Mouse (Mus musculus): ENCODE measurements around the gene Ccdc42.

DNA sequence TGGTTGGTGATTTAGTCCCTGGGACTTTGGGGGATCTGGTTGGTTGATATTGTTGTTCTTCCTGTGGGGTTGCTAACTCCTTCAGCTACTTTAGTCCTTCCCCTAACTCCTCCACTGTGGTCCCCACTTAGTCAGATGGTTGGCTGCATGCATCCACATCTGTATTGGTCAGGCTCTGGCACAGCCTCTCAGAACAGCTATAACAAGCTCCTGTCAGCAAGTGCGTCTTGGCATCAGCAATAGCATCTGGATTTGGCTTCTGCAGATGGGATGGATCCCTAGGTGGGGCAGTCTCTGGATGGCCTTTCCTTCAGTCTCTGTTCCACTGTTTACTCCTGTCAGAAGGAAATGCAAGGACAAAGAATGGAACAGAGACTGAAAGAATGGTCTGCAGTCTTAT lies 9.7 kb upstream of the Ccdc42 start:
- TF ChIP-seq MAFK (IDR thresholded peaks at IDR 0.05; ENCODE audit: borderline replicate concordance, low read depth, low read length), result no peak
- no peak for TF ChIP-seq RCOR1 (IDR thresholded peaks at IDR 0.05; ENCODE audit: low read depth, low read length)
- TF ChIP-seq MAX (IDR thresholded peaks at IDR 0.05; ENCODE audit: low read length), result no peak
- no peak for TF ChIP-seq POLR2A (IDR thresholded peaks at IDR 0.05; ENCODE audit: control insufficient read depth in 1 of 2, insufficient read depth in 1 of 2, low read depth in 1 of 2, low read length in 2 of 2, poor library complexity in 1 of 2)
- no peak for TF ChIP-seq TAL1 (IDR thresholded peaks at IDR 0.05; ENCODE audit: low read length)

Data from MEL (cell line).